Mouse (Mus musculus) MEL (cell line): ENCODE data around the gene Elfn1.
A peak's percentile ranks its signal among the peaks of the same experiment; 100 is the strongest.

Source experiments
- CTCF ChIP-seq, 3 experiments: IDR thresholded peaks in 2 of 3; conservative IDR thresholded peaks in 1 of 3; 2 replicates each; pipeline ENCODE4 v1.5.1; 2011 to 2012; ENCODE audit warnings: low read length in 3 of 3, low read depth in 2 of 3, mild to moderate bottlenecking in 2 of 3, improper control_type of control experiment in 1 of 3, inconsistent platforms in 1 of 3, mixed read lengths in 1 of 3, moderate library complexity in 1 of 3; ENCODE audit not compliant: control insufficient read depth in 1 of 3, insufficient read depth in 1 of 3, poor library complexity in 1 of 3, severe bottlenecking in 1 of 3
- ELF1 ChIP-seq: IDR thresholded peaks from 2 replicates; pipeline ENCODE4 v1.6.1; 2014; ENCODE audit warnings: low read depth, mild to moderate bottlenecking, inconsistent platforms, low read length, improper control_type of control experiment, moderate library complexity
- EP300 ChIP-seq, 2 experiments: IDR thresholded peaks; 2 replicates each; pipeline ENCODE4 v1.6.1; 2011; ENCODE audit warnings: improper control_type of control experiment in 2 of 2, low read length in 2 of 2, low read depth in 1 of 2, mild to moderate bottlenecking in 1 of 2
- GATA1 ChIP-seq: IDR thresholded peaks from 2 replicates; pipeline ENCODE4 v1.6.1; 2011; ENCODE audit warnings: low read depth, low read length, improper control_type of control experiment
- HCFC1 ChIP-seq: IDR thresholded peaks from 2 replicates; pipeline ENCODE4 v1.6.1; 2012; ENCODE audit warnings: low read depth, mild to moderate bottlenecking, inconsistent platforms, low read length, improper control_type of control experiment, moderate library complexity
- MAX ChIP-seq: IDR thresholded peaks from 2 replicates; pipeline ENCODE4 v1.6.1; 2011; ENCODE audit warnings: low read length, improper control_type of control experiment
- POLR2AphosphoS2 ChIP-seq: IDR thresholded peaks from 2 replicates; pipeline ENCODE4 v1.6.1; 2011; ENCODE audit warnings: low read length, improper control_type of control experiment
- TAL1 ChIP-seq: IDR thresholded peaks from 2 replicates; pipeline ENCODE4 v1.6.1; 2012; ENCODE audit warnings: mild to moderate bottlenecking, inconsistent platforms, low read length, moderate library complexity, mixed read lengths
- TBP ChIP-seq: IDR thresholded peaks from 2 replicates; pipeline ENCODE4 v1.8.0; 2011; ENCODE audit warnings: low read depth, low read length, improper control_type of control experiment
- TCF12 ChIP-seq: IDR thresholded peaks from 2 replicates; pipeline ENCODE4 v1.6.1; 2014; ENCODE audit warnings: low read depth, mild to moderate bottlenecking, inconsistent platforms, low read length, improper control_type of control experiment, moderate library complexity
- ZC3H11A ChIP-seq: IDR thresholded peaks from 2 replicates; pipeline ENCODE4 v1.6.1; 2012; ENCODE audit warnings: low read depth, mild to moderate bottlenecking, inconsistent platforms, low read length, improper control_type of control experiment
- ZNF384 ChIP-seq: IDR thresholded peaks from 2 replicates; pipeline ENCODE4 v1.6.1; 2012; ENCODE audit warnings: low read depth, mild to moderate bottlenecking, inconsistent platforms, low read length, improper control_type of control experiment

GRCm38 (mm10) chr5:139970186-139970631 is 62.5 kb downstream of the Elfn1 start:
- no peak for TF ChIP-seq TAL1
- no peak for TF ChIP-seq TBP
- TF ChIP-seq POLR2AphosphoS2: no peak
- TF ChIP-seq ZC3H11A: peak; percentile 34
- TF ChIP-seq MAX: peak; percentile 88
- peak; percentile 11 to 72 (median 56); a peak in 5 of 6 replicates for TF ChIP-seq CTCF (IDR thresholded peaks at IDR 0.05 in 2 of 3, conservative IDR thresholded peaks at IDR 0.05 in 1 of 3; ENCODE audit: control insufficient read depth in 1 of 3, insufficient read depth in 1 of 3, low read depth in 2 of 3, low read length in 3 of 3, poor library complexity in 1 of 3, severe bottlenecking in 1 of 3)
- no peak for TF ChIP-seq TCF12
- no peak for TF ChIP-seq HCFC1
- TF ChIP-seq ELF1: no peak
- TF ChIP-seq GATA1: no peak
- TF ChIP-seq EP300 (IDR thresholded peaks at IDR 0.05; ENCODE audit: low read depth in 1 of 2, low read length in 2 of 2): 0 out of 4 replicates have a peak, but pooled peaks of 1 of the 2 experiments have one; percentile 28
- TF ChIP-seq ZNF384: no peak
